Mouse (Mus musculus): ENCODE results near the gene Fdxacb1. TPM values are rescaled to one million over a fixed set of nuclear protein-coding genes. Genes with fewer than 3 reads are reported as not detected.

Fdxacb1 gene
- polyA plus RNA-seq, 1 experiment from 2014 or later: 13.4 TPM

GRCm38 (mm10) chr9:50819716-50820115 is 51.7 kb downstream of the Fdxacb1 start:
- no peak overlapping the region for H3K4me2 ChIP-seq (replicated peaks; ENCODE audit: low read depth, low read length)
- H3K4me1 ChIP-seq (replicated peaks; ENCODE audit: control insufficient read depth, insufficient read depth, low read length): no peaks in the 10 kb centered on the region
- 94% methylated on average over 6 of the region's 6 CpGs for WGBS
- no peaks in the 10 kb centered on the region for H3K9me3 ChIP-seq (ENCODE audit: control insufficient read depth, low read length)
- H3K36me3 ChIP-seq (ENCODE audit: control insufficient read depth, insufficient read depth, low read length): 0 out of 2 replicates have a peak, but pooled peaks cover 2% of the 10 kb centered on the region
- no peak overlapping the region for H3K4me3 ChIP-seq (ENCODE audit: low read depth, low read length)
- H3K27me3 ChIP-seq (ENCODE audit: control insufficient read depth, insufficient read depth, low read length): no peaks in the 10 kb centered on the region
- no peak overlapping the region for H3K9ac ChIP-seq (ENCODE audit: low read depth, low read length)
- DNase-seq (ENCODE audit: low spot score): no peak
- ATAC-seq (ENCODE audit: low FRiP score): no peak
- no peak overlapping the region for H3K27ac ChIP-seq (ENCODE audit: low read depth, low read length)

DNA sequence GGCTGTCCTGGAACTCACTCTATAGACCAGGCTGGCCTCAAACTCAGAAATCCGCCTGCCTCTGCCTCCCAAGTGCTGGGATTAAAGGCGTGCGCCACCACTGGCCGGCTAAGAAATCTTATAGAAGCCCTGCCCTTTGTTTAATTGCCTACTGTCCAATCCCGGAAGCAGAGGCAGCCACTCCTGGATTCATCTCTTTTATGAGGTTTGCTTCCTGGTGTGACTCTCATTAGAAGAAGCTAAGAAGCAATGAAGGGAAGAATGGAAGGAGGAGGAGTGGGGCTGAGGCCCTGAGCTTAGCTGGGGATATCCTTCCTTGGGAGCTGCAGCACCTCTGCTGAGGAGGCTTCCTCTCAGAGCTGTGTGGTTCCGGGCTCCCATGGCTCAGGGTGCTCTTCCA is 53.6 kb downstream of the Fdxacb1 start:
- no peak overlapping the region for H3K27ac ChIP-seq (ENCODE audit: low read depth, low read length)
- H3K4me2 ChIP-seq (replicated peaks; ENCODE audit: low read depth, low read length): no peak overlapping the region
- no peak for DNase-seq (ENCODE audit: low spot score)
- WGBS: 89% methylated on average over 5 of the region's 6 CpGs
- no peaks in the 10 kb centered on the region for H3K4me1 ChIP-seq (replicated peaks; ENCODE audit: control insufficient read depth, insufficient read depth, low read length)
- no peak overlapping the region for H3K9ac ChIP-seq (ENCODE audit: low read depth, low read length)
- no peak overlapping the region for H3K4me3 ChIP-seq (ENCODE audit: low read depth, low read length)
- H3K27me3 ChIP-seq (ENCODE audit: control insufficient read depth, insufficient read depth, low read length): no peaks in the 10 kb centered on the region
- no peaks in the 10 kb centered on the region for H3K9me3 ChIP-seq (ENCODE audit: control insufficient read depth, low read length)
- no peak for ATAC-seq (ENCODE audit: low FRiP score)
- H3K36me3 ChIP-seq (ENCODE audit: control insufficient read depth, insufficient read depth, low read length): 0 out of 2 replicates have a peak, but pooled peaks cover 2% of the 10 kb centered on the region

DNA sequence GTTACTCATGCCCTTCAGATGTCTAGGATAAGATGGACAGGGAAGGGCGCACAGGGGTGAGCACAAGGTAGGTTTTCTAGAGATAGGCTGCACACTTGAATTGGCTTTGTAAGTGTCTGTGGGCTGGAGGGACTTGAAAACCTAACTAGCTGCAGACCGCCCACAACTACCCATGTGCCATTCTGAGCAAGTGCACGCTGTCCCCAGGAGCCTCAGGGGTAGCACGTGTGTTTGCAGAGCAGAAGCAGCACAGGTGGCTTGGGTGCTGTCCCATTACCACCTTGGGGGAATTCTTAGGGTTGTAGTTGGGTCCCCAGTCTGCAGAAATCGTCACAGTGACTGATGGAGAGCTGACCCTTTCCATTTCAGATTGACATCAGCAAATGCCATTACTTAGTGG is 54.2 kb downstream of the Fdxacb1 start:
- Histone ChIP-seq H3K27ac (ENCODE audit: low read depth, low read length) (no peak overlapping the region), H3K4me1 (replicated peaks; ENCODE audit: control insufficient read depth, insufficient read depth, low read length) (no peaks in the 10 kb centered on the region), H3K9me3 (ENCODE audit: control insufficient read depth, low read length) (no peaks in the 10 kb centered on the region), H3K4me3 (ENCODE audit: low read depth, low read length) (no peak overlapping the region), H3K36me3 (ENCODE audit: control insufficient read depth, insufficient read depth, low read length) (0 out of 2 replicates have a peak, but pooled peaks cover 2% of the 10 kb centered on the region), H3K27me3 (ENCODE audit: control insufficient read depth, insufficient read depth, low read length) (no peaks in the 10 kb centered on the region), H3K4me2 (replicated peaks; ENCODE audit: low read depth, low read length) (no peak overlapping the region), H3K9ac (ENCODE audit: low read depth, low read length) (no peak overlapping the region)
- DNase-seq (ENCODE audit: low spot score) (no peak), ATAC-seq (ENCODE audit: low FRiP score) (no peak)
- 98% methylated on average over 5 of the region's 5 CpGs for WGBS

Other genes with a start within 250 kb of the Fdxacb1 start
- gene Pts, start 239.5 kb upstream of the Fdxacb1 start, polyA plus RNA-seq (2014; fragmentation: Nextera tagmentation; extraction: Ambion mirVana): 92.6 and 98.2 TPM in 2 replicates
- gene Il18, start 213.4 kb upstream of the Fdxacb1 start, polyA plus RNA-seq (2014; fragmentation: Nextera tagmentation; extraction: Ambion mirVana): 5.2 and 8.5 TPM in 2 replicates
- 0.14 and 0.20 TPM in 2 replicates for gene Bco2, start 213.1 kb upstream of the Fdxacb1 start, polyA plus RNA-seq (2014; fragmentation: Nextera tagmentation; extraction: Ambion mirVana)
- gene Tex12, start 206.9 kb upstream of the Fdxacb1 start, polyA plus RNA-seq (2014; fragmentation: Nextera tagmentation; extraction: Ambion mirVana): 0.15 and 0.17 TPM in 2 replicates
- gene Sdhd, start 164.4 kb upstream of the Fdxacb1 start, polyA plus RNA-seq (2014; fragmentation: Nextera tagmentation; extraction: Ambion mirVana): 254 and 265 TPM in 2 replicates
- gene Timm8b, start 164.3 kb upstream of the Fdxacb1 start, polyA plus RNA-seq (2014; fragmentation: Nextera tagmentation; extraction: Ambion mirVana): 325 TPM in 2 replicates
- 9.0 and 9.8 TPM in 2 replicates for gene Pih1d2, start 150.9 kb upstream of the Fdxacb1 start, polyA plus RNA-seq (2014; fragmentation: Nextera tagmentation; extraction: Ambion mirVana)
- 29.9 and 30.6 TPM in 2 replicates for gene Nkapd1, start 150.8 kb upstream of the Fdxacb1 start, polyA plus RNA-seq (2014; fragmentation: Nextera tagmentation; extraction: Ambion mirVana)
- 54.9 and 59.2 TPM in 2 replicates for gene Dlat, start 108.5 kb upstream of the Fdxacb1 start, polyA plus RNA-seq (2014; fragmentation: Nextera tagmentation; extraction: Ambion mirVana)
- 25.2 and 31.0 TPM in 2 replicates for gene Dixdc1, start 28.7 kb upstream of the Fdxacb1 start, polyA plus RNA-seq (2014; fragmentation: Nextera tagmentation; extraction: Ambion mirVana)
- gene 2310030G06Rik, start 21.7 kb upstream of the Fdxacb1 start, polyA plus RNA-seq (2014; fragmentation: Nextera tagmentation; extraction: Ambion mirVana): 1.3 and 1.7 TPM in 2 replicates
- gene Cryab, start 16.9 kb upstream of the Fdxacb1 start, polyA plus RNA-seq (2014; fragmentation: Nextera tagmentation; extraction: Ambion mirVana): 5.9 and 7.4 TPM in 2 replicates
- 1.9 and 2.4 TPM in 2 replicates for gene Hspb2, start 15.9 kb upstream of the Fdxacb1 start, polyA plus RNA-seq (2014; fragmentation: Nextera tagmentation; extraction: Ambion mirVana)
- 38.3 and 39.3 TPM in 2 replicates for gene Alg9, start 6.8 kb downstream of the Fdxacb1 start, polyA plus RNA-seq (2014; fragmentation: Nextera tagmentation; extraction: Ambion mirVana)
- gene 1110032A03Rik, start 7.3 kb downstream of the Fdxacb1 start, polyA plus RNA-seq (2014; fragmentation: Nextera tagmentation; extraction: Ambion mirVana): 38.5 and 42.3 TPM in 2 replicates
- gene Ppp2r1b, start 77.1 kb downstream of the Fdxacb1 start, polyA plus RNA-seq (2014; fragmentation: Nextera tagmentation; extraction: Ambion mirVana): 105 and 118 TPM in 2 replicates
- gene Sik2, start 240.8 kb downstream of the Fdxacb1 start, polyA plus RNA-seq (2014; fragmentation: Nextera tagmentation; extraction: Ambion mirVana): 14.3 and 15.0 TPM in 2 replicates